Mouse (Mus musculus) kidney, embryonic 16.5 days (tissue): ENCODE data around the gene Amz1. TPM values are rescaled to one million over a fixed set of nuclear protein-coding genes. Genes with fewer than 3 reads are reported as not detected.

ENCODE experiments used
- ATAC-seq: fragments of 200-750 bp; cut with Nextera tagmentation; 2 replicates; pipeline ENCODE4 v1.8.0; 2017; ENCODE audit warnings: moderate TSS enrichment; ENCODE audit not compliant: low FRiP score, low TSS enrichment
- H3K27ac ChIP-seq: fragments of 300-500 bp; sonication (generic); 2 replicates; pipeline ENCODE4 v1.5.1; 2014; ENCODE audit warnings: low read length
- H3K27me3 ChIP-seq: fragments of 300-500 bp; sonication (generic); 2 replicates; pipeline ENCODE4 v1.6.1; 2014; ENCODE audit warnings: low read length, control low read depth, mixed read lengths; ENCODE audit not compliant: insufficient read depth
- H3K36me3 ChIP-seq: fragments of 300-500 bp; sonication (generic); 2 replicates; pipeline ENCODE4 v1.6.1; 2014; ENCODE audit warnings: low read length, control low read depth, mixed read lengths; ENCODE audit not compliant: insufficient read depth
- H3K4me1 ChIP-seq: fragments of 300-500 bp; sonication (generic); 2 replicates; pipeline ENCODE4 v1.6.1; 2014; ENCODE audit warnings: low read length, control low read depth, mixed read lengths; ENCODE audit not compliant: insufficient read depth
- H3K4me2 ChIP-seq: fragments of 300-500 bp; sonication (generic); replicated peaks from 2 replicates; pipeline ENCODE4 v1.6.1; 2014; ENCODE audit warnings: low read depth, low read length
- H3K4me3 ChIP-seq: fragments of 300-500 bp; sonication (generic); 2 replicates; pipeline ENCODE4 v1.5.1; 2014; ENCODE audit warnings: mild to moderate bottlenecking, low read length
- H3K9ac ChIP-seq: fragments of 300-500 bp; sonication (generic); replicated peaks from 2 replicates; pipeline ENCODE4 v1.6.1; 2014; ENCODE audit warnings: low read length
- H3K9me3 ChIP-seq: fragments of 300-500 bp; sonication (generic); 2 replicates; pipeline ENCODE4 v1.6.1; 2016; ENCODE audit warnings: low read length, control low read depth
- WGBS: fragments of 180-500 bp; shearing (Covaris S2); extraction: QIAGEN DNeasy Blood & Tissue Kit; methylation state at CpG from one replicate; pipeline ENCODE4 v1.1.7; 2014; 5-methylcytosine and 5-hydroxymethylcytosine counted together
- polyA plus RNA-seq: library from polyadenylated mRNA; unstranded; fragments of >200 nt; fragmentation: Nextera tagmentation; extraction: Ambion mirVana; gene quantifications from 2 replicates; pipeline ENCODE4 v1.2.1, GENCODE M21; 2015

The Amz1 gene
- polyA plus RNA-seq, 1 experiment from 2014 or later: 1.6 TPM

- no peaks in the 10 kb centered on the region for H3K9me3 ChIP-seq
- 57% methylated on average over 12 of the region's 12 CpGs for WGBS
- peaks cover 18% of the 10 kb centered on the region; the same call in 1 of the 2 replicates for H3K27me3 ChIP-seq
- no peak overlapping the region for H3K27ac ChIP-seq
- H3K4me3 ChIP-seq: no peak overlapping the region
- no peak overlapping the region for H3K4me2 ChIP-seq
- H3K4me1 ChIP-seq: peaks cover 22% of the 10 kb centered on the region
- no peak for ATAC-seq
- no peak overlapping the region for H3K9ac ChIP-seq
- no peaks in the 10 kb centered on the region for H3K36me3 ChIP-seq
Observed at GRCm38 (mm10) chr5:140739813-140740212, 15.9 kb downstream of the Amz1 start.

GRCm38 (mm10) chr5:140741040-140741439, 17.1 kb downstream of the Amz1 start:
- H3K36me3 ChIP-seq: no peaks in the 10 kb centered on the region
- 48% methylated on average over 11 of the region's 11 CpGs for WGBS
- no peaks in the 10 kb centered on the region for H3K9me3 ChIP-seq
- no peak overlapping the region for H3K4me2 ChIP-seq
- H3K4me1 ChIP-seq: peaks cover 14% of the 10 kb centered on the region
- peaks cover 10% of the 10 kb centered on the region; the same call in 1 of the 2 replicates for H3K27me3 ChIP-seq
- H3K27ac ChIP-seq: no peak overlapping the region
- no peak overlapping the region for H3K9ac ChIP-seq
- H3K4me3 ChIP-seq: no peak overlapping the region
- ATAC-seq: no peak

- Histone ChIP-seq H3K4me3 (no peak overlapping the region), H3K4me2 (no peak overlapping the region), H3K36me3 (no peaks in the 10 kb centered on the region), H3K9me3 (no peaks in the 10 kb centered on the region), H3K27ac (no peak overlapping the region), H3K27me3 (peaks cover 6% of the 10 kb centered on the region; the same call in 1 of the 2 replicates), H3K4me1 (peaks cover 13% of the 10 kb centered on the region), H3K9ac (no peak overlapping the region)
- no peak for ATAC-seq
Observed at GRCm38 (mm10) chr5:140741877-140742276, 17.9 kb downstream of the Amz1 start.

- Histone ChIP-seq H3K36me3 (no peaks in the 10 kb centered on the region), H3K9me3 (no peaks in the 10 kb centered on the region), H3K9ac (no peak overlapping the region), H3K4me3 (no peak overlapping the region), H3K4me2 (no peak overlapping the region), H3K4me1 (peaks cover 17% of the 10 kb centered on the region), H3K27ac (no peak overlapping the region), H3K27me3 (no peaks in the 10 kb centered on the region)
- 30% methylated on average over 12 of the region's 12 CpGs for WGBS
- no peak for ATAC-seq
Observed at GRCm38 (mm10) chr5:140743706-140744131, 19.8 kb downstream of the Amz1 start.

- ATAC-seq: no peak; the same call in 1 of the 2 replicates
- no peak overlapping the region for H3K4me3 ChIP-seq
- WGBS: 84% methylated on average over 10 of the region's 10 CpGs
- H3K27me3 ChIP-seq: no peaks in the 10 kb centered on the region
- H3K36me3 ChIP-seq: peaks cover 4% of the 10 kb centered on the region; the same call in 1 of the 2 replicates
- no peak overlapping the region; the same call in 1 of the 2 replicates for H3K9ac ChIP-seq
- H3K4me1 ChIP-seq: peaks cover 10% of the 10 kb centered on the region; the same call in 1 of the 2 replicates
- H3K27ac ChIP-seq: no peak overlapping the region
- H3K9me3 ChIP-seq: peaks cover 3% of the 10 kb centered on the region; the same call in 1 of the 2 replicates
- no peak overlapping the region for H3K4me2 ChIP-seq
Observed at GRCm38 (mm10) chr5:140748425-140748824, 24.5 kb downstream of the Amz1 start.

- H3K27me3 ChIP-seq: no peaks in the 10 kb centered on the region
- 16% methylated on average over 12 of the region's 12 CpGs for WGBS
- H3K4me1 ChIP-seq: peaks cover 10% of the 10 kb centered on the region; the same call in 1 of the 2 replicates
- H3K36me3 ChIP-seq: peaks cover 4% of the 10 kb centered on the region; the same call in 1 of the 2 replicates
- H3K27ac ChIP-seq: no peak overlapping the region
- H3K9ac ChIP-seq: peak overlapping the region; percentile 39
- peaks cover 3% of the 10 kb centered on the region; the same call in 1 of the 2 replicates for H3K9me3 ChIP-seq
- peak; percentile 79 for ATAC-seq
- peak overlapping the region; percentile 42 for H3K4me2 ChIP-seq
- H3K4me3 ChIP-seq: peak overlapping the region; percentile 29
Observed at GRCm38 (mm10) chr5:140749062-140749875, 25.3 kb downstream of the Amz1 start.

- Histone ChIP-seq H3K27ac (no peak overlapping the region), H3K4me2 (no peak overlapping the region), H3K4me3 (no peak overlapping the region), H3K9ac (no peak overlapping the region), H3K36me3 (peaks cover 4% of the 10 kb centered on the region; the same call in 1 of the 2 replicates), H3K27me3 (no peaks in the 10 kb centered on the region), H3K4me1 (peaks cover 10% of the 10 kb centered on the region; the same call in 1 of the 2 replicates), H3K9me3 (peaks cover 3% of the 10 kb centered on the region; the same call in 1 of the 2 replicates)
- no peak for ATAC-seq
- WGBS: 0% methylated on average over 1 of the region's 2 CpGs
Observed at GRCm38 (mm10) chr5:140750925-140751324, 27.0 kb downstream of the Amz1 start.

GRCm38 (mm10) chr5:140752041-140752440, 28.1 kb downstream of the Amz1 start:
- Histone ChIP-seq H3K36me3 (peaks cover 4% of the 10 kb centered on the region; the same call in 1 of the 2 replicates), H3K4me2 (no peak overlapping the region), H3K4me3 (no peak overlapping the region), H3K9ac (no peak overlapping the region), H3K27ac (no peak overlapping the region), H3K9me3 (peaks cover 3% of the 10 kb centered on the region; the same call in 1 of the 2 replicates), H3K4me1 (peaks cover 15% of the 10 kb centered on the region; the same call in 1 of the 2 replicates), H3K27me3 (no peaks in the 10 kb centered on the region)
- 90% methylated on average over 15 of the region's 15 CpGs for WGBS
- no peak for ATAC-seq

GRCm38 (mm10) chr5:140752639-140753038, 28.7 kb downstream of the Amz1 start:
- no peak overlapping the region for H3K9ac ChIP-seq
- H3K4me3 ChIP-seq: no peak overlapping the region
- peaks cover 4% of the 10 kb centered on the region; the same call in 1 of the 2 replicates for H3K36me3 ChIP-seq
- no peaks in the 10 kb centered on the region for H3K27me3 ChIP-seq
- no peak for ATAC-seq
- H3K4me2 ChIP-seq: no peak overlapping the region
- peaks cover 3% of the 10 kb centered on the region; the same call in 1 of the 2 replicates for H3K9me3 ChIP-seq
- WGBS: 94% methylated on average over 3 of the region's 3 CpGs
- peaks cover 15% of the 10 kb centered on the region; the same call in 1 of the 2 replicates for H3K4me1 ChIP-seq
- peak overlapping the region; percentile 32; the same call in 1 of the 2 replicates for H3K27ac ChIP-seq
